Mouse (Mus musculus) embryonic facial prominence, embryonic 14.5 days (tissue): Measurements from ENCODE around the gene Cgnl1. TPM values are rescaled to one million over a fixed set of nuclear protein-coding genes. Genes with fewer than 3 reads are reported as not detected.

Experiments
- ATAC-seq: fragments of 200-750 bp; cut with Nextera tagmentation; 2 replicates; pipeline ENCODE4 v1.8.0; 2017; ENCODE audit warnings: low read depth, moderate number of reproducible peaks, moderate TSS enrichment
- DNase-seq: peaks from one replicate; pipeline ENCODE4 v3.0.0-alpha.2; 2015; ENCODE audit warnings: low spot score
- H3K27ac ChIP-seq: fragments of 300-500 bp; sonication (generic); replicated peaks from 2 replicates; pipeline ENCODE4 v1.5.1; 2014; ENCODE audit warnings: low read depth, mild to moderate bottlenecking, low read length, moderate library complexity
- H3K27me3 ChIP-seq: fragments of 300-500 bp; sonication (generic); replicated peaks from 2 replicates; pipeline ENCODE4 v1.6.1; 2014; ENCODE audit warnings: low read length; ENCODE audit not compliant: control insufficient read depth, insufficient read depth
- H3K36me3 ChIP-seq: fragments of 300-500 bp; sonication (generic); 2 replicates; pipeline ENCODE4 v1.6.1; 2014; ENCODE audit warnings: low read length, mixed read lengths; ENCODE audit not compliant: control insufficient read depth, insufficient read depth
- H3K4me1 ChIP-seq: fragments of 300-500 bp; sonication (generic); 2 replicates; pipeline ENCODE4 v1.6.1; 2014; ENCODE audit warnings: antibody characterized with exemption, low read length; ENCODE audit not compliant: control insufficient read depth, insufficient read depth
- H3K4me2 ChIP-seq: fragments of 300-500 bp; sonication (generic); 2 replicates; pipeline ENCODE4 v1.6.1; 2014; ENCODE audit warnings: low read depth, mild to moderate bottlenecking, low read length, moderate library complexity, mixed read lengths
- H3K4me3 ChIP-seq: fragments of 300-500 bp; sonication (generic); 2 replicates; pipeline ENCODE4 v1.5.1; 2014; ENCODE audit warnings: low read depth, mild to moderate bottlenecking, low read length
- H3K9ac ChIP-seq: fragments of 300-500 bp; sonication (generic); 2 replicates; pipeline ENCODE4 v1.6.1; 2014; ENCODE audit warnings: low read depth, mild to moderate bottlenecking, low read length, moderate library complexity, mixed read lengths
- H3K9me3 ChIP-seq: fragments of 300-500 bp; sonication (generic); 2 replicates; pipeline ENCODE4 v1.6.1; 2016; ENCODE audit warnings: low read length; ENCODE audit not compliant: control insufficient read depth
- WGBS: fragments of 180-500 bp; shearing (Covaris S2); extraction: QIAGEN DNeasy Blood & Tissue Kit; methylation state at CpG from one replicate; pipeline ENCODE4 v1.1.7; 2014; 5-methylcytosine and 5-hydroxymethylcytosine counted together
- polyA plus RNA-seq: library from polyadenylated mRNA; unstranded; fragments of >200 nt; fragmentation: Nextera tagmentation; extraction: Ambion mirVana; gene quantifications from 2 replicates; pipeline ENCODE4 v1.2.1, GENCODE M21; 2014

Cgnl1 gene
- polyA plus RNA-seq, result 11.7 and 12.6 TPM in 2 replicates

DNA sequence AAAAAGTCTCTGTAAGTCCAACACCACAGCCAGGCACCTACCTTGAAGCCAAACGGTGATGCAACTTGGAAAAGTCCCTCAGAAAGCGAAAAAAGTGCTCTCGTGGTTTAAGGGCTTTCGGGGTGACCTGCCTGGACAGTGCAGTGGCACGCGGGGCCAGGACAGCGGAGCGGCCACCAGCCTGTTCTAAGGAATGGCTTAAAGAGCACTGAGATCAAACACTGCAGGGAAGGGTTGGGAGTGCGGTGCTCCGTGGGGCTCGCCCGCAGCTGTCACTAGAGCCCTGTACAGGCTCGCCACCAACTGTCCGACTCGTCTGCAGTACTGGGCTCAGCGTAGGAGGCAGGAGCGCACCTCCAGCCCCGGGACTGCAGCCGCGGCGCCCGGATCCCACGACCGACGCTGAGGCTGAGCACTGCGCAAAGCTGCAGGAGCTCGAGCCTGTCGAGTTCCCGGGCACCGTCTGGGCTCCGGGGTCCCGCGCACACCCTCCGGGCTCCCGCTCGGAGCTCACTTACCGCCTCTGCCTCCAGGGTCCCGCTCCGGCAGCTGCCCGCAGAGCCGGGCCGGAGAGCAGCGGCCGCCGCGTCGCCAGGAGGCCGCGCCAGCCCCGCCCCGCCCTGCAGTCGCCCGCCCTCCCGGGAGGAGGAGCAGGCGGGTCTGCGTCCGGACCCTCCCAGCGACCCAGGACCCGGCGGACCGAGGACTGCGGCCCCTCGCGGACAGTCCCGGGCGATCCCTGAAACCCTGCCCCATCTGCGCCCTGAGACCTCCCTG lies at the start of gene Cgnl1:
Gene Cgnl1, minus strand, starts transcription at position 612 of the 777 bp plus-strand sequence.
- Histone ChIP-seq H3K4me2 (peak within 1 kb of the TSS; percentile 80), H3K27ac (peak within 1 kb of the TSS; percentile 52), H3K36me3 (no peaks in the 10 kb centered on the region), H3K4me3 (peak within 1 kb of the TSS; percentile 75), H3K9ac (peak within 1 kb of the TSS; percentile 78), H3K27me3 (no peaks in the 10 kb centered on the region), H3K9me3 (no peaks in the 10 kb centered on the region), H3K4me1 (peaks cover 17% of the 10 kb centered on the region; the same call in 1 of the 2 replicates)
- ATAC-seq (peak; percentile 93), DNase-seq (peak; percentile 88)
- under 1% methylated on average over 26 of the region's 67 CpGs for WGBS

DNA sequence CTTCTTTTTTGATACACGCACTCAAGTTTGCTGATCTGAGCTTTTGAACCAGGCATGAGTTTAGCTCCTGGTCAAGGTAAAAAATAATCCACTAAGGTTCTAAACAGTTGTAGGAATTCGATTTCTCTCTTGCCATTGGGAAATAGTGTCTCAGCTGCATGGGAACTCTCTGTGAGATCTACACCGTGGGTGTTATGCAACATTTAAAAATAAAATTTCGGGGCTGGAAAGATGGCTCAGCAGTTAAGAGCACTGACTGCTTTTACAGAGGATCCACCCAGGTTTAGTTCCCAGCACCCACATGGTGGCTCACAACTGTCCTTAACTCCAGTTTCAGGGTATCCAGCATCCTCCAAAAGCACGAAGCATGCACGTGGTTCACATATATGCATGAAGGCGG lies 47.1 kb upstream of the Cgnl1 start:
- Histone ChIP-seq H3K27ac (no peak overlapping the region), H3K27me3 (no peaks in the 10 kb centered on the region), H3K9ac (no peak overlapping the region), H3K9me3 (no peaks in the 10 kb centered on the region), H3K4me2 (no peak overlapping the region), H3K4me3 (no peak overlapping the region), H3K36me3 (no peaks in the 10 kb centered on the region), H3K4me1 (no peaks in the 10 kb centered on the region)
- WGBS, result 87% methylated on average over 7 of the region's 7 CpGs
- DNase-seq (no peak), ATAC-seq (no peak)

- Histone ChIP-seq H3K4me3 (no peak overlapping the region), H3K27ac (no peak overlapping the region), H3K9me3 (no peaks in the 10 kb centered on the region), H3K4me2 (no peak overlapping the region), H3K9ac (no peak overlapping the region), H3K27me3 (no peaks in the 10 kb centered on the region), H3K36me3 (no peaks in the 10 kb centered on the region), H3K4me1 (0 out of 2 replicates have a peak, but pooled peaks cover 6% of the 10 kb centered on the region)
- WGBS, result 45% methylated on average over 3 of the region's 3 CpGs
- no peak for DNase-seq
- no peak; the same call in 1 of the 2 replicates for ATAC-seq
Measured at GRCm38 (mm10) chr9:71816121-71816520, 44.7 kb upstream of the Cgnl1 start.

GRCm38 (mm10) chr9:71813565-71813964 lies 42.2 kb upstream of the Cgnl1 start:
- Histone ChIP-seq H3K4me1 (0 out of 2 replicates have a peak, but pooled peaks cover 10% of the 10 kb centered on the region), H3K27me3 (no peaks in the 10 kb centered on the region), H3K36me3 (no peaks in the 10 kb centered on the region), H3K9me3 (no peaks in the 10 kb centered on the region), H3K9ac (no peak overlapping the region), H3K4me3 (no peak overlapping the region), H3K27ac (no peak overlapping the region), H3K4me2 (no peak overlapping the region)
- DNase-seq (no peak), ATAC-seq (no peak)
- 68% methylated on average over 3 of the region's 3 CpGs for WGBS

- Histone ChIP-seq H3K27ac (no peak overlapping the region), H3K4me1 (0 out of 2 replicates have a peak, but pooled peaks cover 10% of the 10 kb centered on the region), H3K4me2 (no peak overlapping the region), H3K36me3 (no peaks in the 10 kb centered on the region), H3K4me3 (no peak overlapping the region), H3K9ac (no peak overlapping the region), H3K27me3 (no peaks in the 10 kb centered on the region), H3K9me3 (no peaks in the 10 kb centered on the region)
- 59% methylated on average over 4 of the region's 4 CpGs for WGBS
- no peak for ATAC-seq
- no peak for DNase-seq
Measured at GRCm38 (mm10) chr9:71812914-71813313, 41.5 kb upstream of the Cgnl1 start.

DNA sequence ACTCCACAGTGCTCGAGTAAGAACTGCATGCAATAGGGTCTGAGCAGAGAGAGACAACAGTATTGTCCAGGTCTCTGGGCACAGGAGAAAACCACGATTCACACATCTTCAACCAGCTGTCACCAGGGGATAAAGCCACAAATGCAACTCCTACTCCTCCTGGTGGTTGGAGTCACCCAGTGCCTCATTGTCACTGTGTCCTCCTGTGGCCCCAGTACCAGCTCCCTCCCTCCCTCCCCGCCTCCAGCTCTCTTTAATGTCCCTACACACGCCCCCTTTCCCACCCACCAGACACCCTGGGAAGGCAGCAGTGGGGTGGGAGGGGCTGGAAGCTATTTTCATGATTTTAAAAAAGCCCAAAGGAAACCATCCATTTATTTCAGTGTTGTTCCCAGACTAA lies 41.0 kb upstream of the Cgnl1 start:
- peak; percentile 31; the same call in 1 of the 2 replicates for ATAC-seq

GRCm38 (mm10) chr9:71811404-71811803 lies 40.0 kb upstream of the Cgnl1 start:
- no peak for ATAC-seq
- 55% methylated on average over 5 of the region's 5 CpGs for WGBS
- Histone ChIP-seq H3K4me2 (no peak overlapping the region), H3K4me3 (no peak overlapping the region), H3K4me1 (0 out of 2 replicates have a peak, but pooled peaks cover 10% of the 10 kb centered on the region), H3K27me3 (no peaks in the 10 kb centered on the region), H3K36me3 (no peaks in the 10 kb centered on the region), H3K27ac (no peak overlapping the region), H3K9me3 (no peaks in the 10 kb centered on the region), H3K9ac (no peak overlapping the region)
- DNase-seq, result peak; percentile 28

More for the DNA sequence above, 41.0 kb upstream of the Cgnl1 start:
- no peak overlapping the region for H3K4me2 ChIP-seq
- no peak overlapping the region for H3K9ac ChIP-seq
- DNase-seq, result peak; percentile 16
- 50% methylated on average over 4 of the region's 4 CpGs for WGBS
- H3K27me3 ChIP-seq, result no peaks in the 10 kb centered on the region
- H3K36me3 ChIP-seq, result no peaks in the 10 kb centered on the region
- no peak overlapping the region for H3K4me3 ChIP-seq
- H3K27ac ChIP-seq, result no peak overlapping the region
- H3K4me1 ChIP-seq, result 0 out of 2 replicates have a peak, but pooled peaks cover 10% of the 10 kb centered on the region
- no peaks in the 10 kb centered on the region for H3K9me3 ChIP-seq

- 0 out of 2 replicates have a peak, but pooled peaks cover 10% of the 10 kb centered on the region for H3K4me1 ChIP-seq
- no peak overlapping the region for H3K27ac ChIP-seq
- no peak for DNase-seq
- no peak overlapping the region for H3K4me3 ChIP-seq
- no peak overlapping the region for H3K4me2 ChIP-seq
- H3K9ac ChIP-seq, result no peak overlapping the region
- H3K36me3 ChIP-seq, result no peaks in the 10 kb centered on the region
- WGBS, result 76% methylated on average over 2 of the region's 2 CpGs
- H3K9me3 ChIP-seq, result no peaks in the 10 kb centered on the region
- ATAC-seq, result no peak
- no peaks in the 10 kb centered on the region for H3K27me3 ChIP-seq
Measured at GRCm38 (mm10) chr9:71810723-71811122, 39.3 kb upstream of the Cgnl1 start.
